Mouse (Mus musculus): ENCODE measurements around the gene Rnf38.

The Rnf38 gene

DNA sequence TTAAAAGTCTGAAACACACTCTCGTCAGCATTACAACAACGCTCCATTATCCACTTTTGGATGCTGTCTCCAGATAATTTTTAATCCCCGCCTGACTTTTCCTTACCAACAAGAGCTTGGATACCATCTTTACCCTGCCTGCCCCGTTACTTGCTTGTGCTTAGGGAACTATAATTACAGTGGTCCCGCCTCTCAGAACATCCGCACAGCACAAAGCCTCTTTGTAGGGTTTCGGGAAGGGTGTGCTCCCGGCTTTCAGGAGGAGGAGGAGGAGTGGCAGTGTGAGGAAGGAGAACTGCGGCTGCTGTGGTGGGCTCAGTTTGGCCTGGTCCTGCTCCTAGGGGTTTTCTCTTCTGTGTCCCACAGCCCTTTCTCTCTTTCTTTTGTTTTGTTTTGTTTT is 9.4 kb downstream of the Rnf38 start:
- in situ Hi-C loops (cut with MboI, MseI), result no loop called here

- in situ Hi-C loops (cut with MboI, MseI), result no loop called here
Measured at GRCm38 (mm10) chr4:44223444-44223843, 10.1 kb downstream of the Rnf38 start.

- in situ Hi-C loops (cut with MboI, MseI), result no loop called here
Measured at GRCm38 (mm10) chr4:44216797-44217442, 16.7 kb downstream of the Rnf38 start.

DNA sequence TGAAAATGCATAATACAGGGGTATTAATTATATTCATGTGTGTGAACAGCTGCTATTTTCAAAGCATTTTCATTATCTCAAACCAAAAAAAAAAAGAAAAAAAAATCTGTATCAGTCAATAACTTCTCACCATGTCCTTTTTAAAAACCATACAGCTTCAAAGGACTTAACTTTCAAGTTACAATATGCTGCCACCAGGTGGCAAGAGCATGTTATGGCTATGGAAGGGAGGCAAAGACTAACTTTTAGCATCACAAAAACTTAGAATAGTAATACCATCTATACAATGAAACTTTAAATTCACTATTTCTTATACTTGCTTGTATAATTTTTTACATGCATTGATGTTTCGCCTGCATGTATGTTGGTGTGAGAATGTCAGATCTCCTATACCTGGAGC is 33.6 kb downstream of the Rnf38 start:
- in situ Hi-C loops (cut with MboI, MseI), result no loop called here

DNA sequence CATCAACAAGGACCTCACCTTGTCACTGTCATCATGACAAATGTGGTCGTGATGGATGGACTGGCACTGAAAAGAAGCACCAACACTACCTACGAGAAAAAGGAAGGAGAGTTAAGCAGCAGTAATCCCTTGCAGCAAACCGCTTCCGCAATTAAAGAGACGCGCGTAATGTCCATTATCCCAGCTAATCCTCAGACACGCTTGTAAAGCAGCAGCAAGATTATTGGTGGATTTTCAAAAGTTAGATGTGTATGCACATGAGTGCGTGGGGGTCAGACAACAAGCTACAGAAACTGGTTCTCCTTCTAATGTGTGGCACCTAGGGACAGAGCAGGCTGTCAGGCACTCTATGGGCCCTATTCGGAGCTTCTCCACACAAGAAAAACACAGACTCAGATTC is 46.2 kb downstream of the Rnf38 start:
- in situ Hi-C loops (cut with MboI, MseI), result no loop called here

DNA sequence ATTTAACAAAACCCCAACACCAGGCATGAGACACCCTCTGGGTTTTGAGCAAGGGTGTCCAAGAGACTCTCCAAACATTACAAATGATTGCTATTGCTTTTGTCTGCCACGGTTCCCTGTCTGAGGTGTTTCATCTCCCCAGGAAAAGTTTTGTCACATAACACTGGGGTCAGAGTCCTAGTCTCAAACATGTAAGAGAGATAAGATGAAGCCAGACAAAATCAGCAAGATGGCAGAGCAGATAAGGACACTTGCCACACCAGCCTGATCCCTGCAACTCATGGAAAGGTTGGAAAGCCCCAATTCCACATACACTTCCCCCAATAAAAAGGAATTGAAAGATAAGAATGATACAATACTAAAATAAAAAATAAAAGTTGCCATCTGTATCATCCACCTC is 49.7 kb downstream of the Rnf38 start:
- in situ Hi-C loops (cut with MboI, MseI), result no loop called here

GRCm38 (mm10) chr4:44179748-44180147 is 53.8 kb downstream of the Rnf38 start:
- in situ Hi-C loops (cut with MboI, MseI), result loop anchor here (5.0 kb wide), 1 partner anchor 113 kb away; no protein-coding TSS in a partner anchor

- in situ Hi-C loops (cut with MboI, MseI), result no loop called here
Measured at GRCm38 (mm10) chr4:44173177-44173576, 60.4 kb downstream of the Rnf38 start.

DNA sequence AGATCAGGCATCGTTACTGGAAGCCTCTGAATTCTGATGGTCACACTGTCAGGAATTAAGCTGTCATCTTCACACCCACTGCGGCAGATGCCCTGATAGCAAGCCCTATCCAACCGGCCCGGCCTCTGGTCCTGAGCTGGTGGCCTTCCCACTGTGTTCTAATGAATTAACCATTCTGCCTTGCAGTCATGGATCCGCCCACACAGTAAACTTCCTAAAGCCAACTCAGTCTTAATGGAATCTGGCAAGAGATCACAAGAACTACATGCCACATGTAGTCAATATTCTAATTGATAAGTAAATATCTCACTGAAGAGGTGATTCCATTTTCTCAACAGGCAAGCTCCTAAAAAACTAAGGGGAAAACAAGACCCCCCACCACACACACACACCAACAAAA is 60.9 kb downstream of the Rnf38 start:
- in situ Hi-C loops (cut with MboI, MseI), result no loop called here

GRCm38 (mm10) chr4:44169884-44170283 is 63.7 kb downstream of the Rnf38 start:
- in situ Hi-C loops (cut with MboI, MseI), result no loop called here

DNA sequence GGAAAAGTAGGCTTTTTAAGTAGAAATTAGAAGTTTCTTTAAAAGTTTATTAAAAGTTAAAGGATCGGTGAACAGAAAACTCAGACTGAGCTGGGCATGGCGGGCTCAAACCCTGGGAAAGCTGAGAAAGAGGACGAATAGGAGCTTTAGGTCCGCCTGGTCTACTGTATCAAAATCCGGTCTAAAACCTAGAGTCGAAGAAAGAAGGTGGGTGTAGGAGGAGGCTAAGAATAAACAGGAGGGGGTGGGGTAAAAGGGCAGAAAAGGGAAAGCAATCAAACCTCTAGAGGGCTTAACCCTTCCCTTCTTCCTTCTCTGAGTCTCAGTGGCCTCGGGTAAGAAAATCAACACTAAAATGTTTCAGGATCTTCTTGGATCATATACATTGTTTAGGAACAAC is 64.8 kb downstream of the Rnf38 start:
- in situ Hi-C loops (cut with MboI, MseI), result no loop called here

DNA sequence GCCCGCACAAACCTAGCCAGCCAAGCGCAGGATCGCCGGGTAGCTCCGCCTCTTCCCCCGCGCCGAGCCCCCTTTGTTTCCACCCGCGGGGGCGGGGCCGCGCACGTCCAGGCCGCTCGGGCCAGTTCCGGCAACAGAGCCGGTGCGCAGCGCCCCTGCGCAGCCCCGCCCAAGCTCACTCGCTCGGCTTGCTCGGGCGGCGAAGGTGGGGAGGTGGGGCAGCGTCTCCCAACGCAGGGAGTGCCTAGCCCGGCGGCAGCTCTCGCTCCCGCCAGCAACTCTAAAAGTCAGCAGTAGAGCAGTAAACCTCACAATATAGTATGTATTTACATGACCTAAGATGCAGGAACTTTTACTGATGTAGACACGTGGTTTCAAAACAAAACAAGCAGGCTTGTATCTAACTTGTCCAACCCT is 65.3 kb downstream of the Rnf38 start:
- in situ Hi-C loops (cut with MboI, MseI), result no loop called here

DNA sequence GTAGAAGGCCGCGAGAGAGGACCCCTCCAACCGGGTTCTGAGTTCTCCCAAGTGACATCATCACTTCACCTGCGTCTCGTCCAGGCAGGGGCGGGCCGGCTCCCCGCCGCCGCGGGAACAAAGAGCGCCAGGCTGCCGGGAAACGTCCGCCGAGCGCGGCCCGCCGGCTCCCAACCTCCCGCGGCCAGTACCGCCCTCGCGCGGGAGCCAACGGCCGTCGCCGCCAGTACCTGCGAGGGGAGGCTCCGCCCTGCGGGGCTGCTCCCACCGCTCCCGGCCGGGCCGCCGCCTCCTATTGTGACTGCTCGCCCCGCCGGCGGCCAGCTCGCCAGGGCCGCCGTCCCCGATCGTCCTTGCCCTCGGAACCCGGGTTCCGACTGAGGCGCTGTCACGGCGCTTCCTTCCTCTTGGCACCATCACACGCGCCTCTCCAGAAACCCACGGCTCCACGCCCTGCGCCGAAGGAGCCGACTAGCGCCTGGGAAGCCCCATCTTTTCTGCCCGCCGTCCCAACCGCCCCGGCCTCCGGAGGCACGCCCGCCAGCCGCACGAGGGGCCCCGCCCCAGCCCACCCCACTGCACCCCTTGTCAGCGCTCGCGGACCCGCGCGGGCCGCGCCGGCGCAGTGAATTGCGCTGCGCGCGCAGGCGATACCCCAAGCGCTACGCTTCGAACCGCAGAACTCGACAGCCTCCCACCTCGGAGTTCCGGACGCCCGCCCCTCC is 66.0 kb downstream of the Rnf38 start:
- in situ Hi-C loops (cut with MboI, MseI), result no loop called here

DNA sequence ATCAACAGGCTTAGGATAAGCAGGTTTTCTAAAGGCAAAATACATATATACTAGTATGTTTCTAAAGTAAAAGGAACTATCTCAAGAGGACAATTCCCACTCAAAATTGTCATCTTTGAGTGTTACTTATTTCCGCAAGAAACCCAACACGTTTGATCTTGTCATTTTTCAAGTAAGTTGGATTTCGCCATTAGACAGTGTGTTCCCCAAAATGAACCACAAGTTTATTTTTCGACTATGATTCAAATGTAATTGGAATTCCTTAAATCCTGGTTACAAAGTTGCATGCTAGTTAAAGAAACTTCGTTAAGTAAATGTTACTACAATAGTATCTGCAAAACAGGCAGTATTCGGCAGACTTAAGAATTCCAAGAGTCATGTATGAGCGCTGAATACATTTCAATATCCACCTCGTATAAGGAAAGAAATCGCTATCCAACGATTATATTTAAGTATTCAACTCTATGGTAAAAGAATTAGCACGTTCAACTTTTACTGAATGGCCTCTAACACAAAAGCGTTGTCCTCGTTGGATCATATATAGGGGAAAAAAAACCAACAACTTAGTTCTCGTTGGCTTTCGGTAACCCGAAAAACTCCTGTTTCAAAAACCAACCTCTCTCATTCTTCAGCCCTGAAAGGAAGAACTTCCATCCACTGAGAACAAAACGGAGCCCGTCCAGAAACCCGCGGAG is 66.7 kb downstream of the Rnf38 start:
- in situ Hi-C loops (cut with MboI, MseI), result no loop called here

DNA sequence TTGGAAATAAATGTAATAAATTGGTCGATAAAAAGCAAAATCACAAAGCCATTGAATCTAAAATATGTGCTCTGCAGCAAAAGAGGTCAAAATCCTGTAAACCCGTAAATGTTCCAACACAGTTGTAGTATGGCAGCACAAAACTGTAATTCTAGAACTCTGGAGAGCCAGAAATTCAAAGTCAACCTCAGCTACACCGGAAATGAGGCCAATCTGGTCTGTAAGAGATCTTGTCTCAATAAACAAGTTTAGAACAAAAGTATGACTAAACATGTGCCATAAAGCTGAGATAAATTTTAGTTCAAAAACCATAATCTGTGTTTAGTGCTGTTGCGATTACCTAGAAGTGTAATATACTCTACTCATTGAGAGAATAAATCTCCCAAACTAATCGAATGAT is 69.0 kb downstream of the Rnf38 start:
- in situ Hi-C loops (cut with MboI, MseI), result no loop called here

DNA sequence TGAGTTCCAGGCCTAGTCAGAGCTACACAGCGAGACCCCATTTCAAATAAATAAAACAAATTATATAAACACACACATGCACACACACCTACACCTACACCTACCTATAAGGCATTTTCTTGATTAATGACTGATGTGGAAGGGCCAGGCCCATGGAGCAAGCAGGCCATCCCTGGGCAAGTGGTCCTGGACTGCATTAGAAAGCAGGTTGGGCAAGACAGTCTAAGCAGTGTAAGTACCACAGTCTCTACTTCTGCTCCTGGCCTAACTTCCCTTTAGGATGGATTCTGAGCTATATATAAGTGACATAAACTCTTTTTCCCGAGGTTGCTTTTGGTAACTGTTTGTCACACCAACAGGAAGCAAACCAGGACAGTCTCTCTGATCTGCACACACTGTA is 70.6 kb downstream of the Rnf38 start:
- in situ Hi-C loops (cut with MboI, MseI), result no loop called here

GRCm38 (mm10) chr4:44160990-44161689 is 72.4 kb downstream of the Rnf38 start:
- in situ Hi-C loops (cut with MboI, MseI), result no loop called here

- in situ Hi-C loops (cut with MboI, MseI), result no loop called here
Measured at GRCm38 (mm10) chr4:44159839-44160238, 73.8 kb downstream of the Rnf38 start.

DNA sequence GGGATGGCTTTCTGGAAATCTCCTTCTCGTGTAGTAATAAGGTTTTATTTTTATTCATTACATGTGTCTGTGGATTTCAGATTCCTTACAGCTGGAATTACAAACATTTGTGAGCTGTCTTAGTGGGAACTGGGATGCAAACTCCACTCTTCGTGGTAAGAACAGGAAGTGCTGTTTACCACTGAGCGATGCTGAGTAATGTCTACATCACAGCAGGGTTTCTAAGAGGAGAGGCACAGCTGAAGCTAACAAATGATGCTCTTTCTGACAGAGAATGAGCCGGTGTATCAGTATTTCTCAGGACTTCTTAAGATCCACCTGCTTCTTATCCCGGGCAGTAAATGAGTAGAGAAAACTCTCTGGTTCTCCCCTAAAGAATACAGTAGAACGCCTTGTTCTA is 77.1 kb downstream of the Rnf38 start:
- in situ Hi-C loops (cut with MboI, MseI), result no loop called here

- in situ Hi-C loops (cut with MboI, MseI), result no loop called here
Measured at GRCm38 (mm10) chr4:44154884-44155283, 78.7 kb downstream of the Rnf38 start.

- in situ Hi-C loops (cut with MboI, MseI), result no loop called here
Measured at GRCm38 (mm10) chr4:44152904-44153303, 80.7 kb downstream of the Rnf38 start.

- in situ Hi-C loops (cut with MboI, MseI), result no loop called here
Measured at GRCm38 (mm10) chr4:44126805-44127204, 106.8 kb downstream of the Rnf38 start.

Data from regulatory T cell (primary cell).